Mouse (Mus musculus) heart, embryonic 16.5 days (tissue): ENCODE measurements around the gene Supt5. TPM values are rescaled to one million over a fixed set of nuclear protein-coding genes. Genes with fewer than 3 reads are reported as not detected.

Experiments
- ATAC-seq: fragments of 200-750 bp; cut with Nextera tagmentation; replicated peaks from 2 replicates; pipeline ENCODE4 v1.8.0; 2017; ENCODE audit warnings: moderate number of reproducible peaks; ENCODE audit not compliant: insufficient read depth, low FRiP score; ENCODE audit errors: extremely low read depth
- H3K27ac ChIP-seq: fragments of 300-500 bp; sonication (generic); 2 replicates; pipeline ENCODE4 v1.5.1; 2014; ENCODE audit warnings: mild to moderate bottlenecking, low read length, control low read depth, moderate library complexity
- H3K27me3 ChIP-seq: fragments of 300-500 bp; sonication (generic); 2 replicates; pipeline ENCODE4 v1.6.1; 2014; ENCODE audit warnings: low read length, mixed read lengths; ENCODE audit not compliant: control insufficient read depth, insufficient read depth
- H3K36me3 ChIP-seq: fragments of 300-500 bp; sonication (generic); 2 replicates; pipeline ENCODE4 v1.6.1; 2014; ENCODE audit not compliant: control insufficient read depth, insufficient read depth
- H3K4me1 ChIP-seq: fragments of 300-500 bp; sonication (generic); 2 replicates; pipeline ENCODE4 v1.6.1; 2014; ENCODE audit warnings: low read length, mixed read lengths; ENCODE audit not compliant: control insufficient read depth, insufficient read depth
- H3K4me2 ChIP-seq: fragments of 300-500 bp; sonication (generic); 2 replicates; pipeline ENCODE4 v1.6.1; 2014; ENCODE audit warnings: low read depth, mild to moderate bottlenecking, control low read depth, low read length
- H3K4me3 ChIP-seq: fragments of 300-500 bp; sonication (generic); 2 replicates; pipeline ENCODE4 v1.5.1; 2014; ENCODE audit warnings: mild to moderate bottlenecking, control low read depth, low read length
- H3K9ac ChIP-seq: fragments of 300-500 bp; sonication (generic); 2 replicates; pipeline ENCODE4 v1.6.1; 2014; ENCODE audit warnings: low read length, control low read depth
- H3K9me3 ChIP-seq: fragments of 300-500 bp; sonication (generic); replicated peaks from 2 replicates; pipeline ENCODE4 v1.6.1; 2016; ENCODE audit warnings: low read length; ENCODE audit not compliant: control insufficient read depth
- WGBS: fragments of 180-500 bp; shearing (Covaris S2); extraction: QIAGEN DNeasy Blood & Tissue Kit; methylation state at CpG from one replicate; pipeline ENCODE4 v1.1.7; 2014; 5-methylcytosine and 5-hydroxymethylcytosine counted together
- polyA plus RNA-seq: library from polyadenylated mRNA; unstranded; fragments of >200 nt; fragmentation: Nextera tagmentation; extraction: Ambion mirVana; gene quantifications from 2 replicates; pipeline ENCODE4 v1.2.1, GENCODE M21; 2015

The Supt5 gene
- polyA plus RNA-seq, 1 experiment from 2014 or later, result 62.8 TPM

GRCm38 (mm10) chr7:28382347-28382951 lies 43.9 kb upstream of the Supt5 start:
- Histone ChIP-seq H3K27me3 (no peaks in the 10 kb centered on the region), H3K4me1 (peaks cover 53% of the 10 kb centered on the region), H3K9ac (peak overlapping the region; percentile 70), H3K4me2 (peak overlapping the region; percentile 66), H3K36me3 (0 out of 2 replicates have a peak, but pooled peaks cover 9% of the 10 kb centered on the region), H3K27ac (peak overlapping the region; percentile 97), H3K9me3 (no peaks in the 10 kb centered on the region), H3K4me3 (peak overlapping the region; percentile 42)
- no peak for ATAC-seq
- WGBS, result 21% methylated on average over 10 of the region's 12 CpGs

- H3K9me3 ChIP-seq, result no peaks in the 10 kb centered on the region
- peak overlapping the region; percentile 42 for H3K4me3 ChIP-seq
- peak overlapping the region; percentile 97 for H3K27ac ChIP-seq
- peaks cover 59% of the 10 kb centered on the region for H3K4me1 ChIP-seq
- H3K27me3 ChIP-seq, result no peaks in the 10 kb centered on the region
- H3K9ac ChIP-seq, result peak overlapping the region; percentile 70
- WGBS, result 0% methylated on average over 20 of the region's 20 CpGs
- ATAC-seq, result peak; percentile 71
- H3K4me2 ChIP-seq, result peak overlapping the region; percentile 66
- 0 out of 2 replicates have a peak, but pooled peaks cover 7% of the 10 kb centered on the region for H3K36me3 ChIP-seq
These were observed 43.4 kb upstream of the Supt5 start for GRCm38 (mm10) chr7:28381938-28382337.

DNA sequence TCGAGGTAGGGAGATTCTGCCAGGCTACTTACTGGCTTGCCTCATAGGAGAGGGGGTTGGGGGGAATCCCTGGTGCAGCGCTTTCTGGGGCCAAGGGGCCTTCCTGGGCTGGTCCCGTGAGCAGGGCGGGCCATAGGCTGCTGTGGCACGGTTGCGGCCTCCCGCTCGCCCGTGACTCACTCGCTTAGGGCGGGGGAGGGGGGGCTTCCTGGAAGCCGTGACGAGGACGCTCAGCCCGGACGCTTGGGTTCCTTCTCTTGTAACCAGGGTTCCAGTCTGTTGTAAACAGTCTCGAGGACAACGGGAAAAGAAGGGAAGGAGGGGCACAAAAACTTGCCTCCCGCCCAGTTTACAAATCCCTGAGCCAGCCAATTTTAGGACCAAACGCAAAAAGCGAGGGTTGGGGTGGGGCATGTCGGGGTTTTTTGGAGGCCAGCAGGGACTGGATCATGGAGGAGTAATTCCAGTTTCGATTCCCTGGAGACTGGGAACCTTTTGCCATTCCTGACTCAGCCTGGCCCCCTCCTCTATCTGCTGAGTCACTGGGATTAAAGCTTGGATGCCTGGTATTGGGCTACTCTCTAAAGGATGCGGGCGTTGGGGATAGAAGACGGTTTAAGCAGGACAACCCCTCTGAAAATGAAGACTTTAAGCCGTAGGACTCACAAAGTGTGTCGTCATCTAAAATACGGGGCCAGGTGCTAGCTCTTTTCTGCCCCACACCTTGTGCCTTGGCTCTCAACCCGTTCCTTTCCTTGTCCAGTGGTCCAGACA lies 42.7 kb upstream of the Supt5 start:
- peak overlapping the region; percentile 42 for H3K4me3 ChIP-seq
- 7% methylated on average over 30 of the region's 30 CpGs for WGBS
- no peaks in the 10 kb centered on the region for H3K9me3 ChIP-seq
- H3K9ac ChIP-seq, result peak overlapping the region; percentile 70
- peaks cover 61% of the 10 kb centered on the region for H3K4me1 ChIP-seq
- H3K4me2 ChIP-seq, result peak overlapping the region; percentile 66
- ATAC-seq, result peak; percentile 37
- H3K36me3 ChIP-seq, result 0 out of 2 replicates have a peak, but pooled peaks cover 6% of the 10 kb centered on the region
- no peaks in the 10 kb centered on the region for H3K27me3 ChIP-seq
- H3K27ac ChIP-seq, result peak overlapping the region; percentile 97

DNA sequence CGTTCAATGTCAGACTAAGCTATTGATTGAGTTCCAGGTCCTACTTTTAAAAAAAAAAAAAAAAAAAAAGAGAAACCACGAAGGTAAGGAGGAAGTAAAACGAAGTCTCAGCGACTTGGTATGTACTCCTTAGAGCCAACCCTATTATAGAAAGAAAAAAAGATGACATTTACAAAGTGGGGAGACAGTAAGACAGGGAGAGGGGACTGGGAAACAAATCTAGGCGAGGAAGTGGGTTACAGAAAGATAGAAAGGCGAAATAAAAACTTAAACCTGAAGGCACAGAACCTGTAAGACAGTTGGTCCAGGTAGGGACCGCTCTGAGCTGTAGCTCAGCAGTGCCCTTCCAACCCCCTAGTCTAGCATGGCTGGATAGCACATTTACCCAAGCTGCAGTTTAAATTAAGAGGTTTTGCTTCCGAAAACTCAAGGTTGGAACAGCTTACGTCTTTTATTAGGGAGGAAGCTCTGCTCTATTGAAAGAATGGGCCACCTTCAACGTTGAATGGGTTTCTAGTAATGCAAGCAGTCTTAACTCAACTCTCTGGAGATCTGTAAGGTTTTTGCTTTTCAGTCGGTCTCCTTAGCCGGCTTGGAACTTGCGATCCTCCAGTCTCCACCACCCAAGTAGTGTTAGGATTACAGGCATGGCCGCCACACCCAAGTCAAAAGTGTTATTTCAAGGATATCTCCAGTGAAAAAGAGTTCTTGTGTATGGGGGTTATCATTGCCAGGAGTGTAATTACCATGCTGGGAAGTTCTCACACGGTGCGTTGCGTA lies 41.9 kb upstream of the Supt5 start, which contains the start of gene Zfp36:
TSS of gene Zfp36 (minus strand) at position 17 of the 780 bp plus-strand sequence.
- H3K9me3 ChIP-seq, result no peaks in the 10 kb centered on the region
- 0 out of 2 replicates have a peak, but pooled peaks cover 4% of the 10 kb centered on the region for H3K36me3 ChIP-seq
- H3K27ac ChIP-seq, result peak within 1 kb of the TSS; percentile 97
- 44% methylated on average over 17 of the region's 17 CpGs for WGBS
- H3K4me3 ChIP-seq, result peak within 1 kb of the TSS; percentile 81
- peak within 1 kb of the TSS; percentile 93 for H3K4me2 ChIP-seq
- ATAC-seq, result no peak
- peak within 1 kb of the TSS; percentile 92 for H3K9ac ChIP-seq
- no peaks in the 10 kb centered on the region for H3K27me3 ChIP-seq
- H3K4me1 ChIP-seq, result peaks cover 63% of the 10 kb centered on the region

- peak; percentile 50 for ATAC-seq
- under 1% methylated on average over 53 of the region's 53 CpGs for WGBS
- Histone ChIP-seq H3K4me1 (peaks cover 68% of the 10 kb centered on the region), H3K9me3 (no peaks in the 10 kb centered on the region), H3K27me3 (no peaks in the 10 kb centered on the region), H3K27ac (peak overlapping the region; percentile 97), H3K4me3 (peak overlapping the region; percentile 81), H3K36me3 (0 out of 2 replicates have a peak, but pooled peaks cover 3% of the 10 kb centered on the region), H3K9ac (peak overlapping the region; percentile 92), H3K4me2 (peak overlapping the region; percentile 93)
These were observed 40.5 kb upstream of the Supt5 start for GRCm38 (mm10) chr7:28378769-28379651.

DNA sequence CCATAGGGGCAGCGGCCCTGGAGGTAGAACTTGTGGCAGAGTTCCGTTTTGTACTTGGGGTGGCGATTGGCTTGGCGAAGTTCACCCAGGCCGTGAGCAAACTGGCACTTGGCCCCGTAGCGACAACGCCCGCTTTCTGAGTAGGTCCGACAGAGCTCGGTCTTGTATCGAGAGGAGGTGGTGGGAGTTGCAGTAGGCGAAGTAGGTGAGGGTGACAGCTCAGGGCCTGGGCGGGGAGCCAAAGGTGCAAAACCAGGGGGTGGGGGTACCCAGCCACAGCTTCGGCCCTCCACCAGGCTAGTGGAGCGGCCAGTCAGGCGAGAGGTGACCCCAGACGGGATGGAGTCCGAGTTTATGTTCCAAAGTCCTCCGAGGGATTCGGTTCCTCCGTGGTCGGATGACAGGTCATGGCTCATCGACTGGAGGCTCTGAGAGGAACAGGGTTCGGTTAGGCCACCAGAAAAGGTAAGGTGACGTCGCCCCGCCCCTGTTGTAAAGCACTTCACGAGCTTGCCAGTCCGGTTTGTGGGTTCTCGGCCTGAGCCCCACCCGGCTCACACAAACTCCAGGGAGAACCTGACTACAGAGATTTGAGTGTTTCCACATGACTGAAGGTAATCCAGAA lies 39.6 kb upstream of the Supt5 start:
- Histone ChIP-seq H3K27ac (peak overlapping the region; percentile 97), H3K9ac (peak overlapping the region; percentile 92), H3K4me2 (peak overlapping the region; percentile 93), H3K36me3 (0 out of 2 replicates have a peak, but pooled peaks cover 3% of the 10 kb centered on the region), H3K9me3 (no peaks in the 10 kb centered on the region), H3K4me1 (peaks cover 62% of the 10 kb centered on the region), H3K4me3 (peak overlapping the region; percentile 81), H3K27me3 (no peaks in the 10 kb centered on the region)
- WGBS, result 19% methylated on average over 32 of the region's 32 CpGs
- ATAC-seq, result no peak

DNA sequence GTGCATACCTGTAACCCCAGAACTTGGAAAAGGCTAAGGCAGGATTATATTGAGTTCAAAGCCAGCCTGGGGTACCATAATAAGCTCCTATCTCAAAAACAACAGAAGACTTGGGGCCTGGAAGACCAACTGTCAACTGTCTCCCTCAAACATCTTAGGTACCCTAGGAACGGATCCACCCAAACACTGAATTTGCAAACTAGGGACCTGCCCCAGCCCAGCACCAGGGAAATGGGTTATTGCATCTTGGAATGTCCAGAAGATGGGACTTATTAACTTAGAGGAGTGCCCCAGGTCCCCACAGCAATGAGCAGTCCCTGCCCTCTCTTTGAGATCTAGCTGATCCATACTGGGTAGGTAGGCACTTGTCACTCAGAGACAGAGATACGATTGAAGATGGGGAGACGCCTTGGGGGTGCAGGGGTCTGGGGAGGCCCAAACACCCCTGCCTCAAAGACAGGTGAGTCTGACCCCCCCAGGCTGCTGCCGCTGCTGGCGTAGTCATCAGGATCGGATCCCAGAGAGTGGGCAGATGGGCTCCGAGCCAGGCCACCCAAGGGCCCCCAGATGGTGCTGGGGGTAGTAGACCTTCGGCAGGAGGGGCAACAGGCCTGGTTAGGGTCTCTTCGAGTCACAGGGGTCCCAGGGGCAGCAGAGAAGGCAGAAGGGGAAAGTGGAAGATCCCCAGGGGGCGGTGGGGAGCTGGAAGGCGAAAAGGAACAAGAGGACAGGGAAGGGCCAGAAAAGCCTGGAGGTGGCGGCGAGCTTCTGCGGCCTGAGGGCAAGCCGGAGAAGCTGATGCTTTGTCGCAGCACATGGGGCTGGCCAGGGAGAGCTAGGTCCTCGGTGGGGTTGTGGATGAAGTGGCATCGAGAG lies 38.9 kb upstream of the Supt5 start:
- Histone ChIP-seq H3K9ac (peak overlapping the region; percentile 92), H3K4me3 (peak overlapping the region; percentile 81), H3K36me3 (0 out of 2 replicates have a peak, but pooled peaks cover 3% of the 10 kb centered on the region), H3K4me2 (peak overlapping the region; percentile 93), H3K9me3 (no peaks in the 10 kb centered on the region), H3K4me1 (peaks cover 55% of the 10 kb centered on the region), H3K27me3 (no peaks in the 10 kb centered on the region), H3K27ac (peak overlapping the region; percentile 97)
- ATAC-seq, result no peak
- 55% methylated on average over 18 of the region's 18 CpGs for WGBS
